Mouse (Mus musculus): ENCODE measurements around the gene Dpp9.
A peak's percentile ranks its signal among the peaks of the same experiment; 100 is the strongest.

Gene Dpp9

DNA sequence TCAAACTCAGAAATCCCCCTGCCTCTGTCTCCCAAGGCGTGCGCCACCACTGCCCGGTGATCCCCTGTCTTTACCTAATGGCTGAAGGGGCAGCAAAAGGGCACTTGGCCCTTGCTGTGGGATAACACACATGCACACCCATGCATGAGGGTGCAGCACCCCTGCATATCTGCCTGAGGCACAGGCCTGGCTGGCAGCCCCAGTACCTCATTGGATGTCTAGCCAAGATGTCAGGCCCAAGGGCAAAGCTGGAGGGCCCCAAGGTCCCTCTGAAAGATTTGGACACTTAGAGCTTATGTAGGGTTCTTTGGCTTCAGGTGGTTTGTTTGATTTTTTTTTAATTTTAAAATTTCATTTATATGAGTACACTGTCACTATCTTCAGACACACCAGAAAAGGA lies 43.3 kb downstream of the Dpp9 start:
- no peak for DNase-seq

DNA sequence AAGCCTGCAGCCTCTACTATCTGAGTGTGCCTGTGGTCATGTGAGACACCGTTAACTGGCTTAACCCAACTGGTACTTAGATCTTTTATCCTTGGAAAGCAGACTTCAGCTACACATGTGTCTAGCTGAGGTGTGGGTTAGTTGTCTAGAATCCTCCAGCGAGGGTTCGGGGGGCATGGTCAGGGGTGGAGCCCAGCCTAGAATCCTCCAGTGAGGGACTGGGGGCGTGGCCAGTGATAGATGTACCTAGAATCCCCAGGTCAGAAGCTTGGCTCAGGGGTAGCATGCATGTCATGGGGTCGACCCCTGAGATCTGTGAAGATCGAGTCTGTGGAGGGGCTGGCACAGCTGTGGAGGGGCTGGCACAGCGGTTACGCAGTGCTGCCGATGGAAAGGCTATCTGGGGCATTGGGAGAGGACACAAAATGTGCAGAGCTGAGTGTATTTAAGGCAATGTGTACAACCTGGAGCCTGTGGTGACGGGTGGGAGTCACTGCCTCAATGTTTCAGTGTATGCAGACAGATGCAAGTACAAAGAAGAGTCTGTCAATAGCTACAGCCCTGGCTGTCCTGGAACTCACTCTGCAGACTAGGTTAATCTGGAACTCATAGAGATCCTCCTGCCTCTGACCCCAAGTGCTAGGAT lies 45.2 kb downstream of the Dpp9 start:
- no peak for DNase-seq

DNA sequence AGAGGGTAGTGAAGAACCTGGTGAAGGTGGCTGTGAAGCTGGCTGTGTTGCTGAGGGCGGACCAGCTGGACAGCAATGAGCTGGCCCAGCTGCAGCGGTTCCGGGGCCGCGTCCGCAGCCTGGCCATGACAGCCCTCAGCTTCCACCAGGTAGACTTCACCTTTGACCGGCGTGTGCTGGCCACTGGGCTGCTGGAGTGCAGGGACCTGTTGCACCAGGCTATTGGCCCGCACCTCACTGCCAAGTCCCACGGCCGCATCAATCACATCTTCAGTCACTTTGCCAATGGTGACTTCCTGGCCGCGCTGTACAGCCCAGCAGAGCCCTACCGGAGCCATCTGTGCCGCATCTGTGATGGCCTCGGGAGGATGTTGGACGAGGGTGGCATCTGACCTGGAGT lies 46.8 kb downstream of the Dpp9 start:
- DNase-seq, result no peak

DNA sequence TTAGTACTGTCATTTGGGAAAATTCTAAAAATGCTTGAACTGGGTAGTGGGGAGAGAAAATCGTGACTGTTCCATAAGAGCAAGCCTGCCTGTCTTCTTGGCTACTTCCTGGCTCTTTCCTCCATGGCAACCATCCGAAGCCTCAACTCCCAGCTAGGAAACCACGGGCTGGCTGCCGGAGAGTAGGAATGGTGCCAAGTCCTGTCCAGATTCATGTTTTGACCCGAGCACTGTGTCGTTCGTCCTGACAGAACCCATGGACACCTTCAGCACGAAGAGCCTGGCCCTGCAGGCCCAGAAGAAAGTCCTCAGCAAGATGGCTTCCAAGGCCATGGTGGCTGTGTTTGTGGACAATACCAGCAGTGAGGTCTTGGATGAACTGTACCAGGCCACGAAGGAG lies 47.2 kb downstream of the Dpp9 start:
- DNase-seq, result no peak

DNA sequence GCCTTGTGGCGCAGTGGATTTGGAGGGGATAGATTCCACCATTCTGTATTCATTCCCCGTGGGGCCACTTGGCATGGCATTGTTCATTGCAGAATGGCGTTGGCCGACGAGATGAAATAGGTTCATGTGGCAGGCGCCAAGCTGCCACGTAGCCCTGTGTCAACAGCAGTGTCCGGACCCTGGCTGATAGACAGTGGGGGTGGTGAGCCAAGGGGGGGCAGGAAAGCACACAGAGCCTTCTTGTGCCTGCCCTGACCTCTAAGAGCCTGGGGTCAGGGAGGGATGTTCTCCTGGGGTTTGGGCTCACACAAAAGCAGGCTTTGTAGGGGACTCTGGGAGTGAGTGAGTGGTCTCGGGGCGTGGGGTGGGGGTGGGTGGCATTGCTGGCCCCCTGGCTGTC lies 48.1 kb downstream of the Dpp9 start:
- DNase-seq, result peak in 1 of 2 experiments; percentile 31

DNA sequence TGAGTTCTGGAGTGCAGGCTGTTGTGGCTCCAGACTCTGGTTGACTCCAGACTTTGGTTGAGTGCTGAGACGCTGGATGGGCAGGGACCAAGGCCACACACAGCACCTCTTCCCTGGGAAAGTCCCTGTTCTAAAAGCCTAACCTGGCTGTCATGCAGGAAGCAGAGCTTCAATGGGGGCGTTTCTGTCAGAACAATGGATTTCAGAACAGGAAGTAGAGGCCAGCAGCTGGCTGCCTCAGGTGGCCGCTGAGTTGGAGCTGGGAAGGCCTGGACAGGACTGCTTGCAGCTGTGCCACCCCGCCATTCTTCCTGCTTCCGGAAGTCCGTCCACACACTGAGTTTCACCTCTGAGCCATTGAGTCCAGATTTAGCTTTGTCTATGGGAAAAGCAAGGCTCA lies 48.9 kb downstream of the Dpp9 start:
- DNase-seq, result peak; percentile 41 to 47

DNA sequence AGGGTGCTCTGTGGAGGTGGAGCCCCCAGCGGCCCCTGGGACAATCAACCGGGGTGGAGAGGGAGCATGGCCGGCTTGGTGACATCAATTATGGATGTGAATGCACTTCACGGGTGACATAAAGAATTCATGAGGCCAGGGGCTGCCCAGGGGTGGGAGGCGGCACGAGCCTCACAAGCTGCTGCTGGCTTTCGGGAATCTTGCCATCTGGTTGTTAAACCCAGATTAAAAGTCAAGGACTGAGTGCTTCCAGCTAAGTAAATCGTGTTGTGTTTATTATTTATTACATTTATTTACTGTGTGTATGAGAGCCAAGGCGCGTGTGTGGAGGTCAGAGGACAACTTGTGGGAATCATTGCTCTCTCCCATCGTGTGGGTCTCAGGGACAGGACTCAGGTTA lies 53.0 kb downstream of the Dpp9 start:
- no peak for DNase-seq

DNA sequence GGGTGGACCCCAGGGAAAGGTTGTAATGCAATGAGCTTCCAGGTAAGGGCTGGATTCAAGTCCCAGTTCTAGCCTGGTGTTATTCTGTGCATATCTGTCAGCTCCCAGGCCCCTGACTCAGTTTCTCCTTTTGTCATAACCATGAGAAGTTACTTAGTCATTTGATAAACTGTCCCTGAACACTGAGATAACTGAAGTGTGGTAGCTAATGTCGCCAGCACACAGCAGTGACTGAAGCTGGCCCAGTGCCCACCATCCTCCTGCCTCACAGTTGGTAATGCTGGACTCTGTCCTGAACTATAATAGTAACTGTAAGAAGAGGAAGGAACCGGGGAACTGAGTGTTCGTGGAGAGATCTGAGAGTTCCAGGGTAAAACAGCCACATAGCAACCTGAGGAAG lies 54.2 kb downstream of the Dpp9 start:
- no peak for DNase-seq

DNA sequence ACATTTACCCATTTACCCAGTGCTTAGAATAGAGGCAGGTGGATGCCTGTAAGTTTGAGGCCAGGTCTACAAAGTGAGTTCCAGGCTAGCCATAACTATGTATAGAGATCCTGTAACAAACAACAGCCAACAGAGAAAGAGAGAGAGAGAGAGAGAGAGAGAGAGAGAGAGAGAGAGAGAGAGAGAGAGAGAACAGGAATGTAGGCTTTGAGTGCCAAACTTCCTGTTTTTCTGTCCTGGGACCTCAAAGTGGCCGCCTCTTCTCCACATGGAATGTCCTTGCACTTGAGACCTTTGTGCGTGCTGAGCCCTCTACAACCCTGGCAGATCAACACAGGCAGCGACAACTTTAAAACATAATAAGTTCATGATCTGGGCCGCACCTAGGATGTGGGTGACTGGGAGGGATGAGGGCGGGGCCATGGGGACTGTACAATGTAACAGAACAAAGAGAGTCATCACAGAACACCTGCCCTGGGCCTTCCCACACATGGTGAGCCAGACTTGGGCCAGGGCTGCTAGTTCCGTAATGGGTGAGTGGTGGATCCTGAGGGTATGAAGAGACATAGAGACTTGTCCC lies 55.1 kb downstream of the Dpp9 start:
- DNase-seq, result peak in 1 of 2 experiments; percentile 24

DNA sequence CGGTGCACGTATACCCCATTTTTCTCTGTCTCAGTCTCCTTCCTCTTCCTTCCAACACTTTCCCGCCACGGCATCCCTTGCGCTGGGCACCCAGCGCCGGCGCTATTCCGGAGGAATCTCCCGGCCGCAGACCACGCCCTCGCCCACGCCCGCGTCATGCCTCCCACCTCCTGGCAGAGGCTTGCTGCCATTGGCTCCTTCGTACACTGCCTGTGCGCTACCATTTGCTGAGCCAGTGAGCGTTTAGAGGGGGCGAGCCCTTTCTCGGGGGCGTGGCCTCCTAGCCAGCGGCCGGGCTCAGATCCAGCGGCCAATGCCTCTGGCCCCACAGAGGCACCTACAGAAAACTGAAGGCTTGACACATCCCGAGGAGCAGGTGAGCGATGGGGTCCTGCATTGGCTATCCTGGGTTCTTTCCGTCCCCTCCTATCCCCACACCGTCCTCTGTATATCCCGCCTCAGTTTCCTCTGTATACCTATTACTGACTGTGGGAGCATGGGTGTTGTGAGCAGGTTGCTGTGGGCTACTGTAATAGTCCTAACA lies 56.4 kb downstream of the Dpp9 start, which contains the start of gene Tnfaip8l1:
TSS of gene Tnfaip8l1 (plus strand) at position 247 of the 544 bp plus-strand sequence.
- peak; percentile 97 for DNase-seq

DNA sequence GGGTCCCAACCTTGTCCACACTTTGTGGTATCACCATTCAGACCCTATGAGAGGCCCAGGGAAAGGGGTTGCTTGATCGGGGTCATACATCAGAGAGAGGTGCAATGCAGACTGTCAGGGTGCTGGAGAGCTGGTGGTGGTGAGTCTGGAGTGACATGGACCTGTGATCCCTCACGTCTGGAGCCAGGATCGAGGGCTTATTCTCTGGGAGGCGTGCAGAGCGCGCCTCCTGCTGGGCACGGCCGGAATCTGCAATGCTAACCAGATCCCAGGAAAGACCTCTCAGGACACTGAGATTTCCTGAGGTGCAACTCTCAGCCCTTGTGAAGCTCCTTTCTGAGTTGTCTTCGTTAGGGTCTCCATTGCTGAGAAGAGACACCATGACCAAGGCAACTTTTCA lies 59.0 kb downstream of the Dpp9 start:
- DNase-seq, result peak; percentile 66 to 81

DNA sequence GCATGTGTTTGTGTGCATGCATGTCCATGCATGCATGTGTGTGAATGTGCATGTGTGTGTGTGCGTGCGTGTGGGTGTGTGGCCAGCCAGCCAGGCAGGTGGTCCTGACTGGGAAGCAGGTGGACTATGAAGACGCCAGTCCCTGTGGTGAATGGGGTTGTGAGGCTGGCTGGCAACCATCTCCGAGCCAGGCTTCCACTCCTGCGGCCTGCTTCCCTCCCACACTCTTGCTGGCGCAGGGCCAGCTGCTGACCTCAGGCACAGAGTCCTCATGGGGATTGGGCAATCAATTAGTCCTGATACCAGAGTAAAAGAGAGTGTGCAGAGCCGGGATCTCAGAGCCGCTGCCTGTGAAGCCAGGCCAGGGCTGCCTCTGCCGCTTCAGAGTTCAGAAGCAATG lies 65.1 kb downstream of the Dpp9 start:
- peak; percentile 42 to 67 for DNase-seq

DNA sequence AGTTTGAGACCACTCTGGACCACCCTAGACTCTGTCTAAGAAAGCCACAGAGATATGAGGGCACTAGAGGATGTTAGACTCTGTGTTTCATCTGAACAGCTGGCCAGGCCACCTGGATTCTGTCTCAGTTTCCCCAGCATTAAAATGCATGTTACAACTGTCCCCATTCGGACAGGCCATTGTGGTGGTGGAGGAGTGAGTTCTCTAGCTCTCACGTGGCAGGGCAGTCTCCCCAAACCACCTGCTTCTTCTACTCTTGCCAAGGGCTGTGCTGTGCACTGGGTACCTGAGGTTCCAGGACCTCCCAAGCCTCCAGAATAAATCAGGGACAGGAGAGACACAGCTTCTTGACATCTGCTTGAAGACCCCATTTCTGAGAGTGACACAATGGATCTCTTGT lies 68.8 kb downstream of the Dpp9 start:
- DNase-seq, result no peak

DNA sequence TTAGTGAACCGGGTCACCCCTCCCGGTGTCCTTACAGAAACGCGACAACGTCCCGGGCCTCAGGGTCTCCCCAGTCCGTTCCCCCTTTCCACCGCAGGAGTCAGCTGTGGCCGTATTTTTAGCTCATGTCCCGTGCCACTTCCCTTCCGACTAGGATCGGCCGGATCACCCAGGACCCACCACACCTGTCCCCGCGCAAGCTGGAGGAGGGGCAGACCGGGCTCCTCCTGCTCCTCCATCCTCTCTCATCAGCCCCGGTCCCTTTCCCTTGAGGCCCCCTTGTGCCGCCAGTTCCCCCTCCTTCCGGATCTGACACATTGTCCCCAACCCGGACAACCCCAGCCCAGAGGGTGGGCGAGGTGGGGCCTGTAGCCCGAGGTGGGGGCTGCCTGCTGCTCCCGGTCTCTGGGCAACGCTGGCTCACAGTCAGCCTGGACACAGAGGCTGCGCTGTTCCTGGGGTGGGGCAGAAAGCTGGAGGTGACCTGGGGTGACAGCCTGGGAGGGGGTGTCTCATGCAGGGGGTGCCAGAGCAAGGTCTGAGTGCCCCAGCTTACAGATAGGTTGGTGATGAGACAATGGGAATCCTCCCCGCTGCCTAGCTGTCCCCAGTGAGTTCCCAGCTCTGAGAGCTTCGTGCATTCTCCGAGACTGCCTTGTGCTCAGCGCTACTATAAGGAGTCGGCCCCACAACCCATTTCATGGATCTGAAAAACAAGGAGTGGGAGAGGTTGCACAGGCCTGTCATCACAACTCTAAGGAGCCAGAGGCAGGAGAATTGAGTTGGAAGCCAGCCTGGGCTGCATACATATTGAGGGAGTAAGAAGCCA lies 69.7 kb downstream of the Dpp9 start:
- DNase-seq, result no peak

DNA sequence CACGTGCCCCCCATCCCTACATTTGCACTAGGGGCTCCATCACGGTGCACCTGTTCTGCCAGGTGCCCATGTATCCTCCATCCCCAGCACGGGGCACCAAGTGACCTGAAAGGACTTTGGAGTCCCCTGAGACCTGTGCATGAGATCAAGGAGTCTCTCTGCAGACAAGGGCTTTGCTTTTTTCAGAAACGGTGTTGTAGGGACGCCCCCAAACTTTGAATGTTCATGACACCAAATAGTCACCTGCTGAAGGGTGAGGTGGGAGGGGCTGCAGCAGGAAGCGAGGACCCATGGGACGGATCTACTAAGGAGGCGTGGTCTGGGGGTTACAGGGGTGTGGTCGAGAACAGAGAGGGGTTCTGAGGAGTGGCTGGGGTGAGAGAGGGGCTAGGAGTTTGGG lies 70.4 kb downstream of the Dpp9 start:
- DNase-seq, result no peak

DNA sequence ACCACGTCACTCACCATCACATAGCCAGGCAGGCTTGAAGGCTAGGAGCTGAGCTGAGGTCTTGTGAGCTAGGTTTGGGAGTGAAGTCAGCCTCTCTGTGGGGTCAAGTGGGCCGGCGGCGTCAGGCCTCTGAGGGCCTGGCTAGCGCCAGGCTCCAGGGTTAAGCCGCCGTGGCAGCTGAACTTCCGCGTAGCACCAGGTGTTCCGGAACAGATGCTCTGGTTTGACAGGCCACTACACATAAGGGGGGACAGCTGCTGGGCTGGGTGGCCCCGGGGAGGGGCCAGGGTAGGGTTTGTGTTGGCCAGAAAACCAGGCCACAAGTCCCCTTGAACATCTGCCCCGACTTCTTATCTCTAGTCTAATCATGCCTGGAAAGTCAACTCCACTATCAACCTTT lies 71.3 kb downstream of the Dpp9 start:
- no peak for DNase-seq

DNA sequence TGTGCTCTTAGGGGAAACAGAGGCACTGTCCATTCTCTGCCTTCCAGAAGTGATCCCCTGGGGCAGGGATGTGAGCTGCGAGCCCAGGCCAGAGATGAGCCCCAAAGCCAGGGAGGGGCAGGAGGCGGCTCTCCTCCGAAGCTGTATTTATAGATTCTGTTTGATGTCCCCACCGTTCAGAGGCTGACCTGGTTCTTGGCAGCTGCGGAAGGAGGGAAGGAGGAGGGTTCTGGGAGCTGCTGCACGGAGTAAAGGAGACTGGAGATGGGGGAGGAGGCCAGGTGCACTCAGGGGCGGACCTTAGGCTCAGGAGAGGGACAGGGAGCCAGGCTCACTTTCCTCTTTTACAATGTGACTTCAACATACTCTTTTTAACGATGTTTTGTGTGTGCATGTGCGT lies 72.6 kb downstream of the Dpp9 start:
- DNase-seq, result no peak

DNA sequence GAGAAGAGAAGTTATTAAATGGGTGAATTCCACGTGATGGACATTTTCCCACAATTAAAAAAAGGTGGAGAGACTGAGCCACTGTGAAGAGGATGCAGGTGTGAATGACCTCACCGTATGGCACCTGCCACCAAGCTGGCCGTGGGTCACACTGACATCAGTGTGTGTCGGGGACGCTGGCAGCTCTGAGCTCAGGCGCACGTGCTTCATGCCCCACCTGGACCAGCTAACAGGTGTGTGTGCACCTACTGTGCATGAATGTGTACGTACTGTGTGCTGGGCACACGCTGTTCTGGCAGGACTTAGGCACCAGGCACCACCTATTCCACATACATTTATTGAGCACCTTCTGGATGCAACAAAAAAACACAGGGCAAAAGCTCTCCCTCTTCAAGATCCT lies 74.2 kb downstream of the Dpp9 start:
- DNase-seq, result no peak

DNA sequence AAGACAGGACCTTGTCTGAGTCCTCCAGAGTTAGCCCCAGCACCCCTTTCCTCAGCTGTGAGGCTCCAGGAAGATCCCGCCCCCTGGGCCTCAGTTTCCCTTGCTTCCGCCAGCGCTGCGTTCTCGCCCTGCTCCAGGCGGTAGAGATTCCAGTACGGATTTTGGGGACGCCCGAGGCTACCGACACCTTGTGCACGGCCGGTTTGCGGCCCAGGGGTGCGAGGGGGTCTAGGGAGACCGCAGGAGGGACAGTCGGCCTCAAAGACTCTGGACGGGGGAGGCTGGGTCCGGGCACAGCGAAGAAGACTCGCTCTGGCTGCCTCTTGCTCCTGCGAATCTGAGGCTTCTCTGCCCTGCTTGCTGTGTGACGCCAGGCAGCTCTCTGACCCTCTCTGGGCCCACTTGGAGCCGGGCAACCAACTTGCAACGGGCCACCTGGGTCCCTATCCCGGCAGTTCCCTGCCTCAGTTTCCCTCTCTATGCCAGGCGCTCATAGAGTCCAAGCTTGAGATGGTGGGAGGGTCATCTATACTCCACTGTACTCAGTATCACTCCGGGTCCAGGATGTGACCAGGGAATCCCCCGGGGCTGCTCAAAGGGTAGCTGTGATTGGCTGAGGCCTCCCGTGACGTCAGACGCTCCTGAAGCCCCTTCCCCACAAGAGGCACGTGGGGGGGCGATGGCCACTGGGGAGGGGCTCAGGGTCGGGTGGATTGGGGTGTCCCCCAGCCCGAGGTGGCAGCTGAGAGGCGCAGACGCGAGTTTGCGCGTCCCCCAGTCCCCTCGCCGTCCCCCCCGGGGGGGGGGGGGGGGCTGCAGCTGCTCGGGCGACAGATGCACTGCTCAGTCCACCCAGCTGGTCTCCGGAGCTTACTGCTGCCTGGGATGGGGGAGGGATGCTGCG lies 76.8 kb downstream of the Dpp9 start:
- DNase-seq, result peak in 1 of 2 experiments; percentile 51

DNA sequence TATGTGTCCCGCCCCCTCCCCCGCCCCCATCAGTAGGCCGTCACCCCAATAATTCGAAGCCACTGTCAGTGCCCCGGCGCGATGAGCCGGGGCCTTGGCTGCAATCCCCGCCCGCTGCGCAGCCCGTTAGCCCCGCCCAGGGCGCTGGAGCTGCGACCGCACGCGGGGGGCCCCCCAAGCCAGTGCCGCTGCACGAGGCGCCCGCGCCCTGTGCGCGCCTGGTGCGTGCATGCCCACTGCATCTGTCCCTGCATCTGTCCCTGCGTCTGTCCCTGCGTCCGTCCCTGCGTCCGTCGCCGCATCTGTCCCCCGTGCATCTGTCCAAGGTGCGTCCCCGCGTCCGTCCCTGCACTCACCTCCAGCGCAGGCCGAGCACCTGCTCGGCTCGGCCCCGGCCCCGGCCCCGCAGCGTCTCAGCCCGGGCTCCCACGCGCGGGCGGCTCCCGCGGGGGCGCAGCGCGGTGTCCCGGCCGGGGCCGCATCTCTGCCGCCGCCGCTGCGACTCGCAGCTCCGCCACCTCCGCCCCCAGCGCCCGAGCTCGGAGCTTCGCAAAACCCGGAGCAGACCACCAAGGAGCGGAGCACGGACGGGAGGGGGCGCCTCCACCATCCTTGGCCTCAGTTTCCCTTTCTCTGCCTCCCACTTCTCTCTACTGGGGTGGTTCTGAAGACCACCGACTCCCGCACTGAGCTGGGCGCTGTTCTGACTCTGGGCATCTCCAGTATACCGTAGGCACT lies 78.7 kb downstream of the Dpp9 start, which contains the start of gene Sema6b:
TSS of gene Sema6b (minus strand) at position 486 of the 738 bp plus-strand sequence.
- peak in 1 of 2 experiments; percentile 72 for DNase-seq

DNA sequence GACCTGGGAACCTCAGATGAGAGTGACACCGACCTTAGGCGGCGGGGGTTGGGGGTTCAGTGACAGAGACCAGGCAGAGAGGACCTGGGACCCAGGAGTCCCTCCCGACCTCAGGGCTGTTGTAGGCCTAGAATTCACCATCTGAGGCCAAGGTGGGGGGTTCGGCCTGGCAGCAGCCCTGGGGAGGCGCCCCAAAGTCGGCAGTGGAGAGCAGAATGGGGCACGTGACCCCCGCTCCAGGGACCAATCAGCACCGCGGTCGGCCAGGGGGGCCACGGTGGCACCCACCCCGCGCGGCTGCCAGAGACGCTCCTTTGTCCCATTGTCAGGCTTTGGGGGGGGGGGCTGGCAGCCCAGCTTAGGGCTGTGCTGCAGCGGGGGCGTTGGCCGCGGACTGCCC lies 79.3 kb downstream of the Dpp9 start:
- DNase-seq, result no peak
